Mouse (Mus musculus) liver, embryonic 12.5 days (tissue): ENCODE results near the gene Slc5a11. TPM values are rescaled to one million over a fixed set of nuclear protein-coding genes. Genes with fewer than 3 reads are reported as not detected.

ENCODE experiments used
- ATAC-seq: fragments of 200-750 bp; cut with Nextera tagmentation; 2 replicates; pipeline ENCODE4 v1.8.0; 2017; ENCODE audit warnings: moderate number of reproducible peaks, mild to moderate bottlenecking, moderate library complexity
- H3K27ac ChIP-seq: fragments of 300-500 bp; sonication (generic); 2 replicates; pipeline ENCODE4 v1.5.1; 2016; ENCODE audit warnings: mild to moderate bottlenecking
- H3K27me3 ChIP-seq: fragments of 300-500 bp; sonication (generic); replicated peaks from 2 replicates; pipeline ENCODE4 v1.6.1; 2016; ENCODE audit warnings: mild to moderate bottlenecking, moderate library complexity
- H3K36me3 ChIP-seq: fragments of 300-500 bp; sonication (generic); 2 replicates; pipeline ENCODE4 v1.6.1; 2016; ENCODE audit warnings: mild to moderate bottlenecking, moderate library complexity
- H3K4me1 ChIP-seq: fragments of 300-500 bp; sonication (generic); 2 replicates; pipeline ENCODE4 v1.6.1; 2016
- H3K4me2 ChIP-seq: fragments of 300-500 bp; sonication (generic); 2 replicates; pipeline ENCODE4 v1.6.1; 2016; ENCODE audit warnings: mild to moderate bottlenecking, moderate library complexity
- H3K4me3 ChIP-seq: fragments of 300-500 bp; sonication (generic); 2 replicates; pipeline ENCODE4 v1.5.1; 2016; ENCODE audit warnings: mild to moderate bottlenecking, moderate library complexity
- H3K9ac ChIP-seq: fragments of 300-500 bp; sonication (generic); 2 replicates; pipeline ENCODE4 v1.6.1; 2016; ENCODE audit warnings: mild to moderate bottlenecking, moderate library complexity
- H3K9me3 ChIP-seq: fragments of 300-500 bp; sonication (generic); replicated peaks from 2 replicates; pipeline ENCODE4 v1.6.1; 2016; ENCODE audit warnings: mild to moderate bottlenecking, moderate library complexity
- WGBS: fragments of 180-500 bp; shearing (Covaris S2); methylation state at CpG from one replicate; pipeline ENCODE4 v1.1.7; 2016; ENCODE audit not compliant: insufficient replicate concordance; 5-methylcytosine and 5-hydroxymethylcytosine counted together
- polyA plus RNA-seq: library from polyadenylated mRNA; unstranded; fragments of >200 nt; fragmentation: Nextera tagmentation; extraction: Ambion mirVana; gene quantifications from 2 replicates; pipeline ENCODE4 v1.2.1, GENCODE M21; 2016

Gene Slc5a11
- polyA plus RNA-seq, 1 experiment from 2014 or later, result 0.24 TPM

- Histone ChIP-seq H3K9ac (no peak overlapping the region), H3K4me1 (peaks cover 20% of the 10 kb centered on the region), H3K36me3 (no peaks in the 10 kb centered on the region), H3K27ac (no peak overlapping the region), H3K4me2 (no peak overlapping the region), H3K4me3 (no peak overlapping the region), H3K9me3 (no peaks in the 10 kb centered on the region), H3K27me3 (no peaks in the 10 kb centered on the region)
- 31% methylated on average over 2 of the region's 2 CpGs for WGBS
- no peak for ATAC-seq
These were observed 33.6 kb downstream of the Slc5a11 start for GRCm38 (mm10) chr7:123248166-123248565.

- H3K9ac ChIP-seq, result no peak overlapping the region
- no peaks in the 10 kb centered on the region for H3K9me3 ChIP-seq
- H3K27ac ChIP-seq, result no peak overlapping the region
- no peak for ATAC-seq
- H3K4me2 ChIP-seq, result no peak overlapping the region
- peaks cover 6% of the 10 kb centered on the region for H3K4me1 ChIP-seq
- WGBS, result 52% methylated on average over 6 of the region's 6 CpGs
- H3K27me3 ChIP-seq, result no peaks in the 10 kb centered on the region
- no peaks in the 10 kb centered on the region for H3K36me3 ChIP-seq
- no peak overlapping the region for H3K4me3 ChIP-seq
These were observed 36.8 kb downstream of the Slc5a11 start for GRCm38 (mm10) chr7:123251343-123251742.

- no peak for ATAC-seq
- 74% methylated on average over 7 of the region's 7 CpGs for WGBS
- H3K27ac ChIP-seq, result no peak overlapping the region
- H3K9ac ChIP-seq, result no peak overlapping the region
- no peaks in the 10 kb centered on the region for H3K9me3 ChIP-seq
- H3K27me3 ChIP-seq, result no peaks in the 10 kb centered on the region
- H3K4me1 ChIP-seq, result no peaks in the 10 kb centered on the region
- H3K4me3 ChIP-seq, result no peak overlapping the region
- no peaks in the 10 kb centered on the region for H3K36me3 ChIP-seq
- no peak overlapping the region for H3K4me2 ChIP-seq
These were observed 38.8 kb downstream of the Slc5a11 start for GRCm38 (mm10) chr7:123253396-123253795.

GRCm38 (mm10) chr7:123254196-123254970 is 39.8 kb downstream of the Slc5a11 start:
- Histone ChIP-seq H3K4me3 (no peak overlapping the region), H3K27ac (no peak overlapping the region), H3K27me3 (no peaks in the 10 kb centered on the region), H3K4me1 (no peaks in the 10 kb centered on the region), H3K9me3 (no peaks in the 10 kb centered on the region), H3K4me2 (no peak overlapping the region), H3K36me3 (no peaks in the 10 kb centered on the region), H3K9ac (no peak overlapping the region)
- ATAC-seq, result no peak
- WGBS, result 78% methylated on average over 14 of the region's 14 CpGs

- no peak overlapping the region for H3K4me3 ChIP-seq
- ATAC-seq, result no peak
- WGBS, result 72% methylated on average over 8 of the region's 8 CpGs
These were observed 43.5 kb downstream of the Slc5a11 start for GRCm38 (mm10) chr7:123258103-123258502.

GRCm38 (mm10) chr7:123273056-123273455 is 58.5 kb downstream of the Slc5a11 start:
- Histone ChIP-seq H3K27me3 (no peaks in the 10 kb centered on the region), H3K36me3 (peaks cover 10% of the 10 kb centered on the region), H3K9me3 (no peaks in the 10 kb centered on the region), H3K4me3 (no peak overlapping the region), H3K27ac (no peak overlapping the region), H3K9ac (no peak overlapping the region), H3K4me2 (no peak overlapping the region), H3K4me1 (no peaks in the 10 kb centered on the region)
- ATAC-seq, result no peak
- WGBS, result 61% methylated on average over 11 of the region's 11 CpGs

More at GRCm38 (mm10) chr7:123258103-123258502, 43.5 kb downstream of the Slc5a11 start:
- Histone ChIP-seq H3K4me2 (no peak overlapping the region), H3K9me3 (no peaks in the 10 kb centered on the region), H3K4me1 (no peaks in the 10 kb centered on the region), H3K27me3 (no peaks in the 10 kb centered on the region), H3K36me3 (no peaks in the 10 kb centered on the region), H3K27ac (no peak overlapping the region), H3K9ac (no peak overlapping the region)

GRCm38 (mm10) chr7:123276568-123276967 is 62.0 kb downstream of the Slc5a11 start:
- Histone ChIP-seq H3K27ac (no peak overlapping the region), H3K27me3 (no peaks in the 10 kb centered on the region), H3K9me3 (no peaks in the 10 kb centered on the region), H3K4me3 (no peak overlapping the region), H3K4me1 (no peaks in the 10 kb centered on the region), H3K4me2 (no peak overlapping the region), H3K36me3 (peaks cover 37% of the 10 kb centered on the region), H3K9ac (no peak overlapping the region)
- ATAC-seq, result no peak
- WGBS, result 87% methylated on average over 4 of the region's 4 CpGs

GRCm38 (mm10) chr7:123279797-123280196 is 65.2 kb downstream of the Slc5a11 start:
- Histone ChIP-seq H3K4me1 (no peaks in the 10 kb centered on the region), H3K27ac (no peak overlapping the region), H3K9me3 (no peaks in the 10 kb centered on the region), H3K27me3 (no peaks in the 10 kb centered on the region), H3K4me3 (no peak overlapping the region), H3K36me3 (peaks cover 63% of the 10 kb centered on the region), H3K4me2 (no peak overlapping the region), H3K9ac (no peak overlapping the region)
- no peak for ATAC-seq
- WGBS, result 90% methylated on average over 4 of the region's 4 CpGs

GRCm38 (mm10) chr7:123283826-123284225 is 69.2 kb downstream of the Slc5a11 start:
- 82% methylated on average over 4 of the region's 4 CpGs for WGBS
- no peaks in the 10 kb centered on the region for H3K9me3 ChIP-seq
- ATAC-seq, result no peak
- H3K36me3 ChIP-seq, result peaks cover 85% of the 10 kb centered on the region
- no peak overlapping the region for H3K27ac ChIP-seq
- H3K4me1 ChIP-seq, result no peaks in the 10 kb centered on the region
- H3K4me2 ChIP-seq, result no peak overlapping the region
- H3K9ac ChIP-seq, result no peak overlapping the region
- H3K27me3 ChIP-seq, result no peaks in the 10 kb centered on the region
- H3K4me3 ChIP-seq, result no peak overlapping the region

- no peaks in the 10 kb centered on the region for H3K27me3 ChIP-seq
- H3K4me1 ChIP-seq, result no peaks in the 10 kb centered on the region
- no peak overlapping the region for H3K27ac ChIP-seq
- H3K36me3 ChIP-seq, result peaks cover 87% of the 10 kb centered on the region
- ATAC-seq, result no peak
- no peak overlapping the region for H3K9ac ChIP-seq
- H3K4me2 ChIP-seq, result no peak overlapping the region
- 92% methylated on average over 5 of the region's 5 CpGs for WGBS
- H3K9me3 ChIP-seq, result no peaks in the 10 kb centered on the region
- H3K4me3 ChIP-seq, result no peak overlapping the region
These were observed 71.3 kb downstream of the Slc5a11 start for GRCm38 (mm10) chr7:123285896-123286295.

GRCm38 (mm10) chr7:123287903-123288302 is 73.3 kb downstream of the Slc5a11 start:
- H3K27me3 ChIP-seq, result no peaks in the 10 kb centered on the region
- no peak overlapping the region for H3K9ac ChIP-seq
- H3K36me3 ChIP-seq, result peaks cover 99% of the 10 kb centered on the region
- ATAC-seq, result no peak
- H3K4me3 ChIP-seq, result no peak overlapping the region
- H3K4me1 ChIP-seq, result no peaks in the 10 kb centered on the region
- no peaks in the 10 kb centered on the region for H3K9me3 ChIP-seq
- H3K4me2 ChIP-seq, result no peak overlapping the region
- H3K27ac ChIP-seq, result no peak overlapping the region
- WGBS, result 75% methylated on average over 3 of the region's 3 CpGs

GRCm38 (mm10) chr7:123289176-123289575 is 74.6 kb downstream of the Slc5a11 start:
- Histone ChIP-seq H3K9me3 (no peaks in the 10 kb centered on the region), H3K4me3 (no peak overlapping the region), H3K27me3 (no peaks in the 10 kb centered on the region), H3K36me3 (peaks cover 99% of the 10 kb centered on the region), H3K4me2 (no peak overlapping the region), H3K4me1 (no peaks in the 10 kb centered on the region), H3K9ac (no peak overlapping the region), H3K27ac (no peak overlapping the region)
- WGBS, result 80% methylated on average over 4 of the region's 4 CpGs
- no peak for ATAC-seq

GRCm38 (mm10) chr7:123291942-123292341 is 77.4 kb downstream of the Slc5a11 start:
- H3K36me3 ChIP-seq, result peaks cover 99% of the 10 kb centered on the region
- WGBS, result 88% methylated on average over 8 of the region's 8 CpGs
- ATAC-seq, result no peak

More at GRCm38 (mm10) chr7:123291942-123292341, 77.4 kb downstream of the Slc5a11 start:
- H3K9me3 ChIP-seq, result no peaks in the 10 kb centered on the region
- no peak overlapping the region for H3K27ac ChIP-seq
- H3K4me2 ChIP-seq, result no peak overlapping the region
- no peak overlapping the region for H3K9ac ChIP-seq
- no peaks in the 10 kb centered on the region for H3K4me1 ChIP-seq
- no peak overlapping the region for H3K4me3 ChIP-seq
- H3K27me3 ChIP-seq, result no peaks in the 10 kb centered on the region
